Mouse (Mus musculus) lung, postnatal 0 days (tissue): ENCODE results near the gene Fgr. TPM values are rescaled to one million over a fixed set of nuclear protein-coding genes. Genes with fewer than 3 reads are reported as not detected.

Experiments used
- ATAC-seq: fragments of 200-750 bp; cut with Nextera tagmentation; 2 replicates; pipeline ENCODE4 v1.8.0; 2017; ENCODE audit warnings: moderate library complexity
- DNase-seq: peaks from one replicate; pipeline ENCODE4 v3.0.0-alpha.2; 2016; ENCODE audit warnings: low spot score
- H3K27ac ChIP-seq: fragments of 300-500 bp; sonication (generic); 2 replicates; pipeline ENCODE4 v1.5.1; 2014; ENCODE audit warnings: antibody characterized with exemption, mild to moderate bottlenecking, low read length, mixed read lengths
- H3K27me3 ChIP-seq: fragments of 300-500 bp; sonication (generic); replicated peaks from 2 replicates; pipeline ENCODE4 v1.6.1; 2014; ENCODE audit warnings: low read length, mixed read lengths; ENCODE audit not compliant: insufficient read depth
- H3K36me3 ChIP-seq: fragments of 300-500 bp; sonication (generic); 2 replicates; pipeline ENCODE4 v1.6.1; 2014; ENCODE audit warnings: low read length, mixed read lengths; ENCODE audit not compliant: insufficient read depth
- H3K4me1 ChIP-seq: fragments of 300-500 bp; sonication (generic); 2 replicates; pipeline ENCODE4 v1.6.1; 2014; ENCODE audit warnings: antibody characterized with exemption, low read depth, low read length, mixed read lengths; ENCODE audit not compliant: insufficient read depth
- H3K4me2 ChIP-seq: fragments of 300-500 bp; sonication (generic); replicated peaks from 2 replicates; pipeline ENCODE4 v1.6.1; 2014; ENCODE audit warnings: low read depth, mild to moderate bottlenecking, low read length, moderate library complexity, mixed read lengths
- H3K4me3 ChIP-seq: fragments of 300-500 bp; sonication (generic); 2 replicates; pipeline ENCODE4 v1.5.1; 2014; ENCODE audit warnings: low read depth, low read length
- H3K9ac ChIP-seq: fragments of 300-500 bp; sonication (generic); replicated peaks from 2 replicates; pipeline ENCODE4 v1.6.1; 2014; ENCODE audit warnings: low read depth, mild to moderate bottlenecking
- H3K9me3 ChIP-seq: fragments of 300-500 bp; sonication (generic); 2 replicates; pipeline ENCODE4 v1.6.1; 2016; ENCODE audit warnings: low read length, mixed read lengths
- CTCF ChIP-seq: IDR thresholded peaks from 2 replicates; pipeline ENCODE4 v1.5.1; 2016; ENCODE audit warnings: antibody characterized with exemption, mild to moderate bottlenecking
- EP300 ChIP-seq: IDR thresholded peaks from 2 replicates; pipeline ENCODE4 v1.6.1; 2016; ENCODE audit warnings: antibody characterized with exemption, mild to moderate bottlenecking, control low read depth
- WGBS: fragments of 180-500 bp; shearing (Covaris S2); extraction: QIAGEN DNeasy Blood & Tissue Kit; methylation state at CpG from one replicate; pipeline ENCODE4 v1.1.7; 2014; 5-methylcytosine and 5-hydroxymethylcytosine counted together
- polyA plus RNA-seq: library from polyadenylated mRNA; unstranded; fragments of >200 nt; fragmentation: Nextera tagmentation; extraction: Ambion mirVana; gene quantifications from 2 replicates; pipeline ENCODE4 v1.2.1, GENCODE M21; 2015

Gene Fgr
- polyA plus RNA-seq, 1 experiment from 2014 or later = 4.0 TPM

- Histone ChIP-seq H3K4me2 (no peak overlapping the region), H3K27me3 (no peaks in the 10 kb centered on the region), H3K36me3 (no peaks in the 10 kb centered on the region), H3K9me3 (no peaks in the 10 kb centered on the region), H3K4me1 (peaks cover 14% of the 10 kb centered on the region; the same call in 1 of the 2 replicates), H3K9ac (no peak overlapping the region), H3K27ac (no peak overlapping the region), H3K4me3 (no peak overlapping the region)
- DNase-seq (no peak), ATAC-seq (no peak)
- 77% methylated on average over 6 of the region's 6 CpGs for WGBS
- TF ChIP-seq EP300 = no peak
- no peak for TF ChIP-seq CTCF
These were observed 49.7 kb downstream of the Fgr start for GRCm38 (mm10) chr4:133023636-133024035.

GRCm38 (mm10) chr4:133024404-133024803 lies 50.5 kb downstream of the Fgr start:
- TF ChIP-seq EP300 (no peak), CTCF (no peak)
- H3K4me1 ChIP-seq = peaks cover 14% of the 10 kb centered on the region; the same call in 1 of the 2 replicates
- no peaks in the 10 kb centered on the region for H3K36me3 ChIP-seq
- no peak overlapping the region for H3K4me3 ChIP-seq
- ATAC-seq (no peak), DNase-seq (no peak)
- no peaks in the 10 kb centered on the region for H3K27me3 ChIP-seq
- WGBS = 24% methylated on average over 3 of the region's 4 CpGs
- H3K9ac ChIP-seq = no peak overlapping the region
- no peak overlapping the region for H3K4me2 ChIP-seq
- no peak overlapping the region for H3K27ac ChIP-seq
- no peaks in the 10 kb centered on the region for H3K9me3 ChIP-seq

GRCm38 (mm10) chr4:133024969-133025685 lies 51.2 kb downstream of the Fgr start:
- Histone ChIP-seq H3K9ac (no peak overlapping the region), H3K9me3 (no peaks in the 10 kb centered on the region), H3K4me1 (peaks cover 14% of the 10 kb centered on the region; the same call in 1 of the 2 replicates), H3K36me3 (no peaks in the 10 kb centered on the region), H3K4me2 (no peak overlapping the region), H3K27ac (0 out of 2 replicates have a peak overlapping the region, but pooled peaks have one; percentile 1), H3K27me3 (no peaks in the 10 kb centered on the region), H3K4me3 (no peak overlapping the region)
- peak; percentile 66 for DNase-seq
- WGBS = 11% methylated on average over 6 of the region's 10 CpGs
- TF ChIP-seq CTCF (no peak), EP300 (no peak)
- ATAC-seq = peak; percentile 55

GRCm38 (mm10) chr4:133026272-133026671 lies 52.4 kb downstream of the Fgr start:
- DNase-seq = no peak
- WGBS = 54% methylated on average over 10 of the region's 10 CpGs
- H3K9me3 ChIP-seq = no peaks in the 10 kb centered on the region
- no peak overlapping the region for H3K4me2 ChIP-seq
- H3K27ac ChIP-seq = 0 out of 2 replicates have a peak overlapping the region, but pooled peaks have one; percentile 38
- no peaks in the 10 kb centered on the region for H3K36me3 ChIP-seq
- H3K9ac ChIP-seq = no peak overlapping the region
- ATAC-seq = no peak
- peaks cover 14% of the 10 kb centered on the region; the same call in 1 of the 2 replicates for H3K4me1 ChIP-seq
- no peak overlapping the region for H3K4me3 ChIP-seq
- TF ChIP-seq EP300 (no peak), CTCF (no peak)
- no peaks in the 10 kb centered on the region for H3K27me3 ChIP-seq

- no peak for DNase-seq
- no peaks in the 10 kb centered on the region for H3K36me3 ChIP-seq
- TF ChIP-seq EP300 (no peak), CTCF (peak; percentile 64)
- no peak for ATAC-seq
- no peak overlapping the region for H3K4me2 ChIP-seq
- H3K27ac ChIP-seq = peak overlapping the region; percentile 38; the same call in 1 of the 2 replicates
- no peak overlapping the region for H3K9ac ChIP-seq
- no peaks in the 10 kb centered on the region for H3K9me3 ChIP-seq
- 31% methylated on average over 2 of the region's 2 CpGs for WGBS
- peaks cover 14% of the 10 kb centered on the region; the same call in 1 of the 2 replicates for H3K4me1 ChIP-seq
- H3K27me3 ChIP-seq = no peaks in the 10 kb centered on the region
- H3K4me3 ChIP-seq = no peak overlapping the region
These were observed 53.0 kb downstream of the Fgr start for GRCm38 (mm10) chr4:133026826-133027375.

- Histone ChIP-seq H3K27me3 (no peaks in the 10 kb centered on the region), H3K4me3 (no peak overlapping the region), H3K4me2 (no peak overlapping the region), H3K27ac (no peak overlapping the region), H3K9ac (no peak overlapping the region), H3K4me1 (peaks cover 14% of the 10 kb centered on the region; the same call in 1 of the 2 replicates), H3K36me3 (no peaks in the 10 kb centered on the region), H3K9me3 (no peaks in the 10 kb centered on the region)
- ATAC-seq (no peak), DNase-seq (no peak)
- TF ChIP-seq CTCF = no peak
- TF ChIP-seq EP300 = no peak
- WGBS = 66% methylated on average over 10 of the region's 10 CpGs
These were observed 53.8 kb downstream of the Fgr start for GRCm38 (mm10) chr4:133027721-133028120.
